Comparison of ENCODE assay signal across 8 mouse cellular contexts in the genomic region with DNA sequence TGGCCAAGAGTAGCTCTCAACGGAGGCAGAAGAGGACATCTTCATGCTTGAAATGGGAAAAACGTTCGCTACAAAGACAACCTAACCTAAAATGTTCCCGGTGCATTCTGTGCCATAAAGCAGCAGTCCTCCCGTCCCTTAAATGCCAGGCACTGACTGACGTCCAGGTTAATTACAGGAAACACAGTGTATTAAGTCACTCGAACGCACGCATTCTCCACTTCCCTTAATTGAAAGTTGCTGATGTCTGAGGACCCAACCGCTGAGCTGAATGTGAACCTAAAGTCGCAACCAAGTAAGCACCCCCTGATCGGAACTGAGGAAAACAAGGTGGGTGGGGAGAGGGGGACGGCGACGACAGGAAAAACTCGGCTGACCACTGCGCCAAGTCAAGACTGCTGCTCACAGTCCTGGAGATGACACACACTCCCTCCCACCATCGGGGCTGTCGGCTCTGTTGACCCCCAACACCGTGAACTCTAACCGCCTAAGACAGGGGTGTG. TPM values are rescaled to one million over a fixed set of nuclear protein-coding genes. Genes with fewer than 3 reads are reported as not detected.
DNase-seq lines count a peak whose midpoint lies in the region; ATAC-seq and TF ChIP-seq lines count a peak whose summit lies in the region.

No protein-coding gene starts in this region.

- H3K4me3 ChIP-seq in left cerebral cortex, adult 2 months: peak overlapping the region; percentile 93
- peak overlapping the region; percentile 75 for H3K4me3 ChIP-seq in forebrain, postnatal 0 days (ENCODE audit: low read depth, low read length)
- H3K4me3 ChIP-seq in liver, embryonic 13.5 days (replicated peaks): peak overlapping the region; percentile 96
- H3K4me3 ChIP-seq in neural tube, embryonic 15.5 days (replicated peaks): peak overlapping the region; percentile 98

- no peaks in the 10 kb centered on the region for H3K9me3 ChIP-seq in forebrain, postnatal 0 days (ENCODE audit: low read length)
- H3K9me3 ChIP-seq in liver, embryonic 13.5 days (replicated peaks): no peaks in the 10 kb centered on the region
- no peaks in the 10 kb centered on the region for H3K9me3 ChIP-seq in neural tube, embryonic 15.5 days (replicated peaks)

- ATAC-seq in forebrain, postnatal 0 days: peak; percentile 50
- no peak for ATAC-seq in liver, embryonic 13.5 days (ENCODE audit: low read depth)
- ATAC-seq in neural tube, embryonic 15.5 days (ENCODE audit: low FRiP score): no peak

- DNase-seq in left cerebral cortex, adult 2 months (ENCODE audit: extremely low spot score in 1 of 2, low spot score in 2 of 2): no peak
- no peak for DNase-seq in left cerebral cortex, postnatal 4 days
- peak; percentile 20 for DNase-seq in T-cell, adult 2 months (ENCODE audit: low spot score)
- no peak for DNase-seq in forebrain, postnatal 0 days
- DNase-seq in liver, embryonic 13.5 days: no peak
- DNase-seq in Muller cell, postnatal 12 days (ENCODE audit: inconsistent ontology term): no peak
- no peak for DNase-seq in gastrocnemius, postnatal 4 days (ENCODE audit: low spot score in 2 of 2)

- peaks cover 9% of the 10 kb centered on the region for H3K36me3 ChIP-seq in forebrain, postnatal 0 days (ENCODE audit: insufficient read depth)
- peaks cover 13% of the 10 kb centered on the region for H3K36me3 ChIP-seq in liver, embryonic 13.5 days
- peaks cover 10% of the 10 kb centered on the region; the same call in 1 of the 2 replicates for H3K36me3 ChIP-seq in neural tube, embryonic 15.5 days

- peaks cover 12% of the 10 kb centered on the region; the same call in 1 of the 2 replicates for H3K4me1 ChIP-seq in forebrain, postnatal 0 days (ENCODE audit: insufficient read depth)
- peaks cover 38% of the 10 kb centered on the region for H3K4me1 ChIP-seq in liver, embryonic 13.5 days (replicated peaks)
- peaks cover 36% of the 10 kb centered on the region for H3K4me1 ChIP-seq in neural tube, embryonic 15.5 days

- intact Hi-C loops in left cerebral cortex, adult 2 months (cut with DNase I): loop anchor here (1.0 to 2.0 kb wide), 2 partner anchors 39 to 40 kb away; a partner anchor contains a TSS
- intact Hi-C loops in left cerebral cortex, postnatal 4 days (cut with DNase I): no loop called here

- peak overlapping the region; percentile 93 for H3K27ac ChIP-seq in left cerebral cortex, adult 2 months
- peak overlapping the region; percentile 73 for H3K27ac ChIP-seq in forebrain, postnatal 0 days (ENCODE audit: low read depth, low read length)
- H3K27ac ChIP-seq in liver, embryonic 13.5 days: peak overlapping the region; percentile 91
- H3K27ac ChIP-seq in neural tube, embryonic 15.5 days (replicated peaks): peak overlapping the region; percentile 87

- H3K9ac ChIP-seq in forebrain, postnatal 0 days: peak overlapping the region; percentile 82
- H3K9ac ChIP-seq in liver, embryonic 13.5 days: peak overlapping the region; percentile 97
- H3K9ac ChIP-seq in neural tube, embryonic 15.5 days (replicated peaks): peak overlapping the region; percentile 97

- H3K27me3 ChIP-seq in forebrain, postnatal 0 days (ENCODE audit: insufficient read depth, low read length): no peaks in the 10 kb centered on the region
- no peaks in the 10 kb centered on the region for H3K27me3 ChIP-seq in liver, embryonic 13.5 days
- H3K27me3 ChIP-seq in neural tube, embryonic 15.5 days (replicated peaks): no peaks in the 10 kb centered on the region

- peak overlapping the region; percentile 67 for H3K4me2 ChIP-seq in forebrain, postnatal 0 days (ENCODE audit: low read depth)
- peak overlapping the region; percentile 96 for H3K4me2 ChIP-seq in liver, embryonic 13.5 days
- peak overlapping the region; percentile 87 for H3K4me2 ChIP-seq in neural tube, embryonic 15.5 days

- TF ChIP-seq CTCF in left cerebral cortex, adult 2 months (IDR thresholded peaks at IDR 0.05): no peak
- no peak for TF ChIP-seq CTCF in forebrain, postnatal 0 days (IDR thresholded peaks at IDR 0.05; ENCODE audit: low read depth)

- 3% methylated on average over 21 of the region's 21 CpGs for WGBS in forebrain, postnatal 0 days
- WGBS in liver, embryonic 13.5 days (ENCODE audit: insufficient replicate concordance): under 1% methylated on average over 21 of the region's 21 CpGs
- 2% methylated on average over 21 of the region's 21 CpGs for WGBS in neural tube, embryonic 15.5 days

RNA-seq across cellular contexts. Expression of a gene that starts 0.7 kb away (rescaled TPM):
- total RNA-seq in left cerebral cortex, adult 2 months (2021): 100 to 1,000 TPM; 101 to 110 TPM
- total RNA-seq in left cerebral cortex, postnatal 4 days (2021): 100 to 1,000 TPM; 146 to 153 TPM
- total RNA-seq in forebrain, postnatal 0 days (2014; rRNA removed): 168 and 180 TPM in 2 replicates
- 163 and 170 TPM in 2 replicates for polyA plus RNA-seq in forebrain, postnatal 0 days (2015; fragmentation: Nextera tagmentation; extraction: Ambion mirVana)
- polyA plus RNA-seq in liver, embryonic 13.5 days (2015; fragmentation: Nextera tagmentation; extraction: Ambion mirVana): 17.6 and 20.5 TPM in 2 replicates
- polyA plus RNA-seq in neural tube, embryonic 15.5 days (2015; fragmentation: Nextera tagmentation; extraction: Ambion mirVana): 124 and 134 TPM in 2 replicates
- 10 to 100 TPM; 42.5 to 45.7 TPM for total RNA-seq in gastrocnemius, postnatal 4 days (2021)

RNA-seq across cellular contexts. Expression of a gene that starts 38.7 kb away (rescaled TPM):
- total RNA-seq in left cerebral cortex, adult 2 months (2021): 10 to 100 TPM; 47.6 to 49.9 TPM
- total RNA-seq in left cerebral cortex, postnatal 4 days (2021): 10 to 100 TPM; 24.3 to 25.4 TPM
- total RNA-seq in forebrain, postnatal 0 days (2014; rRNA removed): 27.9 and 29.8 TPM in 2 replicates
- polyA plus RNA-seq in forebrain, postnatal 0 days (2015; fragmentation: Nextera tagmentation; extraction: Ambion mirVana): 28.0 and 41.0 TPM in 2 replicates
- 25.1 and 25.9 TPM in 2 replicates for polyA plus RNA-seq in liver, embryonic 13.5 days (2015; fragmentation: Nextera tagmentation; extraction: Ambion mirVana)
- 37.3 and 37.5 TPM in 2 replicates for polyA plus RNA-seq in neural tube, embryonic 15.5 days (2015; fragmentation: Nextera tagmentation; extraction: Ambion mirVana)
- 10 to 100 TPM; 31.5 to 38.4 TPM for total RNA-seq in gastrocnemius, postnatal 4 days (2021)

RNA-seq across cellular contexts. Expression of a gene that starts 40.6 kb away (rescaled TPM):
- 10 to 100 TPM; 41.2 to 41.8 TPM for total RNA-seq in left cerebral cortex, adult 2 months (2021)
- total RNA-seq in left cerebral cortex, postnatal 4 days (2021): 10 to 100 TPM; 47.5 to 55.0 TPM
- total RNA-seq in forebrain, postnatal 0 days (2014; rRNA removed): 76.4 and 77.8 TPM in 2 replicates
- 42.7 and 47.7 TPM in 2 replicates for polyA plus RNA-seq in forebrain, postnatal 0 days (2015; fragmentation: Nextera tagmentation; extraction: Ambion mirVana)
- polyA plus RNA-seq in liver, embryonic 13.5 days (2015; fragmentation: Nextera tagmentation; extraction: Ambion mirVana): 29.9 and 32.1 TPM in 2 replicates
- polyA plus RNA-seq in neural tube, embryonic 15.5 days (2015; fragmentation: Nextera tagmentation; extraction: Ambion mirVana): 56.0 and 58.7 TPM in 2 replicates
- total RNA-seq in gastrocnemius, postnatal 4 days (2021): 10 to 100 TPM; 30.6 to 31.3 TPM
